Mouse (Mus musculus) thymus, postnatal 4 days (tissue): ENCODE data around the gene G3bp2.

Source experiments
- DNase-seq: peaks from one replicate; pipeline ENCODE4 v3.0.0; 2021

Gene G3bp2

DNA sequence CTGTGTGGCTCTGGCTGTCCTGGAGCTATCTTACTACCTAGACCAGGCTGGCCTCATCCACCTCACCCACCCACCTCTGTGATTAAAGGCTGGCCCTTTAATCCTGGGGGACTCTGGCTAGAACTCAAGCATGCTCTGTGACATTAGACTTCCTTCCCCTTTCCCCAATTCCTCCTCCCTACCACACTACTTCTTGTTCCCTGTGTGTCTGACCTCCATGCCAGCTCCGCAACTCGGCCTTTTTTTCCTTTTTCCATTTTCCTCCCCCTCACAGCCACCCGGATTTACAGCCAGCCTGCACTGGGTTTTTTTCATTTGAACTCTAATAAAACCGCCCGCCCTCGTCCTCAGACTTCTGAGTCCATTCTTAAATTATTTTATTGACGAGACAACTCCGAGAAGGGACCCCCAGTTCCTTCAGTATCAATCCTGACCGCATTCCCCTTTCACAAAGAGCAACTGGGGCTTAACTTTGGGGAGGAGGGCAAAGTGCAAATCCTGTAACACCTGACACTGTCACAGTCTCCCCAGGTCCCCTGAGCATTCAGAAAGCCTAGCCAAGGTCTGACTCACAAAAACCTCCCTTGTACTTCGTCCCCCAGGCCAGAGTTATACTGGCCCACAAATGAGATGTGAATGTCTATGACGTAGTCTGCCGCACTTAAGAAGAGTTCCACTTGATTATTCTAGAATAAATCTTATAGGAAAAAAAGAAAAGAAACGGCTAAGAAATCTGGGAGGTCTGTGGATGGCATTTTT is 15.0 kb upstream of the G3bp2 start:
- DNase-seq = no peak

- DNase-seq = no peak
Measured at GRCm38 (mm10) chr5:92097779-92098178, 14.3 kb upstream of the G3bp2 start.

DNA sequence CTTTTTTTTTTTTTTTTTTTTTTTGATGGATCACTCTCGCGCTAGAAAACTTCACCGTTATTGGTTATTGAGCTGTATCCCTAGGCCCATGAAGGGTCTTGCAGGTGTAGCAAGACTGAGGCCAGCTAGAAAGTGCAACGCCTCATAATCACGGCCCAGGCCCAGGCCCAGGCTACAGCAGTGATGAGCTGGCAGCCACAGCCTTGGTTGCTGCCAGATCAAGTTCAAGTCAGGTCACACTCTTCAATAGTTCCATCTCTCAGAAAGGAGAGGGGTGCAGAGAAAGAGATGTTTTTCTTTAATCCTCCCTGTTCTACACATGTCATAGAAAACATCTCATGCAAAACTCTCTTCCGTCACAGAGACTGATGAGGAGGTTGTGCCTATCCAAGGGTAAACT is 13.3 kb upstream of the G3bp2 start:
- no peak for DNase-seq

GRCm38 (mm10) chr5:92094062-92094415 is 10.5 kb upstream of the G3bp2 start:
- DNase-seq = no peak

DNA sequence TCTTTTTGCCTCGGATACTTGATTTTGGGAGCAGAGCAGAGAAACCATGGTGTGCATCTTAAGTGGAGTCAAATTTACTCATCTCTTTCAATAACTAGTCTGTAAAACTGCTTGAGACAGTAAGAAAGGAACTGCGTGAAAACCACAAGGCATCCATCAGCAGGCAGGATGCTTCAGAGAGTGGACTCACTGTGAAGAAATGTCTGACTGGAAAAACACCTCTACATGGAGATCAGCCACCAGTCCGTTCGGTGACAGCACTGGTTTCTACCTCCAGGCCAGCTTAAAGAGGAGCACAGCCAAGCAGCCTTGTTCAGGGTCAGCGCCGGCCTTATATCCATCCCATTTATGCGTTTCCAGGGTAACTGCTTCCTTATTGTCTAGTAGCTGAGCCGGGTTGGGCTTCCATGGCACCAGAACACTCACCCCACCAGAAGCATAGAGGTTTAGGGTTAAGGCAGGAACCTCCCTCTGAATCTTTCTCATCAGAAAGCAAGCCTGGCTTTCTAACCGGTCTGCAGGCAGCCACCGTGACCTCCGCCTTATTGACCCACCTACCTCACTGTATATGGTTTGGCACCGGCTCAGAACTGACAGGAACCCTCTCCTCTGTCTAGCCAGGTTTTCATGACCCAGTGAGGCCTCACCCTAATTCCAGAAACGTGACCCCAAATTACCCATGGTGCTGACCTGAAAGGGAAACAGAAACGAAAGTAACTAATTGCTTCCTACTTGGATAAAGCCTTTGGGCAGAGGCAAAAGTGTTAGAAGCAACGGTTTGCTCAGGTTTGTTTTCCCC is 9.9 kb upstream of the G3bp2 start:
- no peak for DNase-seq

DNA sequence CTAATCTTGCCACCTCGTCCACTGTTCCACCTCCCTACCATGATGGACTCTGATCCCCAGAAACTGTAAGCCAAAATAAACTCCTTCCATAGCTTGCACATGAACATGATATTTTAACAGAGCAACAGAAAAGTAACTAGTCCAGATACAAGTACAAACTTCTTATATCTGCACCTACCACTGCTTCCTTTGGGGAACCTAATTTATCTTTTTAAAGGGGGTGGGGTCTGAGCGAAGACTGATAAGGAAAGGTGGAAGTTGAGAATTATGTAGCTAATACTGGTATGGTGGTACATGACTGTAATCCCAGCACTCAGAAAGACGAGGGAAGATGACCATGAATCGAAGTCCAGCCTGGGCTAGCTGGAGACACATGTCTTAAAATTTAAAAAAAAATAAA is 4.0 kb upstream of the G3bp2 start:
- DNase-seq = no peak

DNA sequence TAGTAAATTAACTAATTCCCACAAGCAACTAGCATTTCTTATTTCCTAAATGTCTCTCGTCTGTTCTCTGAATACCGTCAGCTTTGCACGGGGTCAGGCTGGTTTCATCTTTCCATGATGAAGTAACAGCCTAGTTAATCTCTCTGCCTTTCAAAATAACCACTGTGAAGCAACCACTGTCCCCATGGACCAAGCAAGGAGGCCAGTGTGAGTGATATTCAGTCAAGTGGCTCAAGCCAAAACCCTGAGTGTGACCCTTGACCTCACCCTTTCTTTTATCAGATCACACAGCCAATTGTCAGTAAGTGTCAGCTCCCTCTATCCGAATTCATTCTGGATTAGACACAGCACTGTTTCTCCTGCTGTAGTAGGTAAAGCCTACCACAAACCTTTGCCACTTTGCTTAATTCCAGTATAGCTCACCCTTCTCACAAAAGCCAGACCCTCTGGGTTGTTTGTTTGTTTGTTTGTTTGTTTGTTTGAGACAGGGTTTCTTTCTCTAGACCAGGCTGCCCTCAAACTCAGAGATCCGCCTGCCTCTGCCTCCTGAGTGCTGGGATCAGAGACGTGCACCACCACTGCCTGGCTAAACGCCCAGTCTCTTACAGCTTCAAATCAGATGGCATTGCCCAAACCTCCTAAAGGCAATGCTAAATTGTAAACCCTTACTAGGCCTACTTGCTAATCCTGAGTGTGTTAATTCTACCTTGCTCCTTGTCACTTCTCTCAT is 2.5 kb upstream of the G3bp2 start:
- DNase-seq = no peak

GRCm38 (mm10) chr5:92085246-92085645 is 1.7 kb upstream of the G3bp2 start:
- no peak for DNase-seq

DNA sequence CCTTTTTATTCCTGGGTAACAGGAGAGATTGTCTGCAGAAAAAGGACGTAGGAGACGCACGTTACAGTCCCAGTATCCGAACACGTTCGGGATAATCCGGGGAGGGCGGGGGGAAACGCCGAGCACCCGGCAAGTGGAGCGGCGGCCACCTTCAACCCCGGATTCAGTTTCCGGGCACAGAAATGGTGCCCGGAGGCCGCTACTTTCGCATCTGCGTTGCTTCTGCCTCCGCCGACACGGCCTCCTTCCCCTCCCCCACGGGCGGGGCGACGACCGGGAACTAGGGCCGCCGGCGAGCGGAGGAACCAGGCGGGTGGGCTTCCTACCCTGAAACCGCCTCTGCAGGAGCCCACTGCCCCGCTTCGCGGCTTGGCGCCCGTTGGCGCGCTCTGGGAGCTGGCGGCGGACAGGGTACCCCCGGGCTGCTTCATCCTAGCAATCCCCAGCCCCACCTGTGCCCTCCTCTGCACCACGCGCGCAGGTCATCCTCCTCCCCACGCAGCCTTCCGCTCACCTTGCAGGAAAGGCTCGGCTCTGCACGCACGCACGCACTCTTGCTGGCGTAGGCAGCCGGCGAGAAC is 608 bp downstream of the G3bp2 start:
- DNase-seq = peak; percentile 85

GRCm38 (mm10) chr5:92081326-92081725 is 2.2 kb downstream of the G3bp2 start:
- DNase-seq = no peak

DNA sequence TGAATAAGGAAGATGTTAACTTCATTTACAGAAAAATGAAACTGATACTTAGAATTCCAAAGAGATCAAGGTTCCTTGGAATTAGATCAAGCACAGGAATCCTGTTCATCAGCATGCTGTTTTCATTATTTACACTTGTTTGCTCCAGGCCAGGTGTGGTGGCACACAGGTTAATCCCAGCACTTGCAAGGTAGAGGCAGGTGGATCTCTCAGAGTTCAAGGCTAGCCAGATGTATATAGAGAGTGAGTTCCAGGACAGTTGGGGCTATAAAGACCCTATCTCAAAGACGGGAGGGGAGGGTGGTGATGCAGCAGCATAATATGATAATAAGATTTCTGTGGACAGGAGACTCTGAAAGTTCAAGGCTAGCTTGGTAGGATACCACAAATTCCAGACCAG is 3.1 kb downstream of the G3bp2 start:
- no peak for DNase-seq

GRCm38 (mm10) chr5:92079304-92079703 is 4.2 kb downstream of the G3bp2 start:
- no peak for DNase-seq

GRCm38 (mm10) chr5:92078751-92079150 is 4.8 kb downstream of the G3bp2 start:
- no peak for DNase-seq

DNA sequence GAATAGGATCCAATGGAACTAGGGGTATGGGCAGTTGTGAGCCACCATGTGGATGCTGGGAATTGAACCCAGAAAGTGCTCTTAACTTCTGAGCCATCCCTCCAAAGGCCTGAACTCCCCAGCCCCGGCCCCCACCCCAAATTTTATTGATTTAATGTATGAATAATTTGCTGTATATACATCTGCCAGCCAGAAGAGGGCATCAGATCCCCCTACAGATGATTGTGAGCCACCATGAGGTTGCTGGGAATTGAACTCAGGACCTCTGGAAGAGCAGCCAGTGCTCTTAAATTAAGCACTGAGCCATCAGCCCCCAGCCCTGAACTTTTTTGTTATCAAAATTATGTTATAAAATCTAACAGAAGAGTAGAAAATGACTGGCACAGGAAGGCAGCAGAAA is 7.2 kb downstream of the G3bp2 start:
- no peak for DNase-seq

DNA sequence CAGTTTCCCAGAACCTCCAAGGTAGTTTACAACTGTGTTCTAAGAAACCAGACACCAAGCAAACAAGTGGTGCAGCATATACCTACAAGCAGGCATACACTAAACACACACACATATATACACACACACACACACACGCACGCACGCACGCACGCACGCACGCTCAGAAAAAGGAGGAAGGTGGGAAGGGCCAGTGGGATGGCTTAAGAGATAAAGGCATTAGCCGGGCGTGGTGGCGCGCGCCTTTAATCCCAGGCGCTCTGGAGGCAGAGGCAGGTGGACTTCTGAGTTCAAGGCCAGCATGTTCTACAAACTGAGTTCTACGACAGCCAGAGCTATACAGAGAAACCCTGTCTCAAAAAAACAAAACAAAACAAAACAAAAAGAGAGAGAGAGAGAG is 9.5 kb downstream of the G3bp2 start:
- DNase-seq = no peak

DNA sequence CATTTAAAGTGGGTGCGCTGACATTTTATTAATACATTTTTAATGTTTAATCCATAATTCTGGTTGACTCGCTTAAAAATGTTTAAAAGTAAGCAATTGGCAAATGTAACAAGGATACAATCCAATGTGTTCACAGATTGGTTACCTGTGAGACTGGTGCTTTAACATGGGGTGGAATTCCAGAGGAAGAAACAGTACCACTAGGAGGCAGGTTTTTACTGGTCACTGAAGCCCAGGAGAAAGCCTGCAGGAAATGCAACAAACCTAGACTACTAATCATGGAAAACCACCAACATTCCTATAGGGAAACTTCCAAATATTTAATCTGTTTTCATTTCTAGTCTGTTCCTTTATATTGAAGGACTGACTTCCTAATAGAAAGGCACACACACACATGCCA is 20.3 kb downstream of the G3bp2 start:
- DNase-seq = no peak

GRCm38 (mm10) chr5:92052866-92053265 is 30.7 kb downstream of the G3bp2 start:
- no peak for DNase-seq

- no peak for DNase-seq
Measured at GRCm38 (mm10) chr5:92050419-92050818, 33.1 kb downstream of the G3bp2 start.

DNA sequence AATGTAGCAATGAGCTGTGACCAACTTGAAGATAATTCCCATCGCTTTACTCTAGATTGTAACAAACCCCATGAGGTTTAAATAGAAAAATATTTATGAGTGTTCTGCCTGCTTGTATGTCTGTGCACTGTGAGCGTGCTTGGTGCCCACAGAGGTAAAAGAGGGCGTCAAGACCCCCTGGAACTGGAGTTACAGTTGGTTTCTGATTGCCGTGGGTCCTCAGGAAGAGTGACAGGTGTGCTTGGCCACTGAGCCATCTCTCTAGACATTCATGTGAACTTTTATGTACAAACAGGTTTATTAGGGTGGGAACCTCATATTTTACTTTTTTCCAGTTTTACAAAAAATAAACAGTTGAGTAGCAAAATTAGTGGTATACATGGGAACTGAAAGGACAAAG is 39.7 kb downstream of the G3bp2 start, which contains the start of gene Cdkl2:
Gene Cdkl2, minus strand, starts transcription at position 101 of the 400 bp plus-strand sequence.
- no peak for DNase-seq

GRCm38 (mm10) chr5:92042377-92043348 is 40.9 kb downstream of the G3bp2 start:
- DNase-seq = peak; percentile 95

DNA sequence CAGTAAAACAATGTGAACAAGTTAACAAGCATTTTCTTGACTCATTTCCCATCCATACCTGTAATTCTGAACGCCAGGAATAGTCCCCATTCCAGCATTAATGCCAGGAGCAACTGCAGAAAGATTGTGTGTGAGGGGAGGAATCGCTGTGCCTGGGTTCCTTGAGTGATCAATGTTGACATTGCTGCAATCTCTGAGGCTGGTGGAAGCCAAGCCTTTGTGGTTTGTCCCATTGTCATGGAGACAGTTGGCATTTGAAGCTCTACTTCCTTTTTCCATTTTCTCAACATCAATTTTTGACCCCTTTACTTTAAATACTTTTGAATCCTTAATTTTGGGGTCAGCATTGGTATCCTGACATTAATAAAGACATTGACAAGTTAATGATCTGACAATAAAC is 63.6 kb downstream of the G3bp2 start:
- no peak for DNase-seq

DNA sequence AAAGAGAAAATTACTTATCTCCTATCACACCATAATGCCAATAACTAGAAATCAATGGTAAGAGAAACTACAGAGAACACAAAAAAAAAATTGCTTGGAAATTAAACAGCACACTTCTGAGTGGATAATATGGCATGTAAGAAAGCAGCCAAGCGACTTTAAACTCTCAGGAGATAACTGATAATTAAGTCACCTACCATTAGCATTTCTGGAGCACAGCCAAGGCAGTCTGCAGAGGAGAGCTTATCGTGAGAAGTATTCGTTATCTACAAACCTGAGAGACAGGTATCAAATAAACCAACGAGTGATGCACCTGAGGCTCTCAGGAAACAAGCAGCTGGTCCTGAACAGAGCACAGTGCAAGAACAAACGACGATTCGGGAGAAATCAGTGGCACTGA is 71.8 kb downstream of the G3bp2 start:
- no peak for DNase-seq
